ENCODE assay signal across 11 mouse cellular contexts in the genomic region with DNA sequence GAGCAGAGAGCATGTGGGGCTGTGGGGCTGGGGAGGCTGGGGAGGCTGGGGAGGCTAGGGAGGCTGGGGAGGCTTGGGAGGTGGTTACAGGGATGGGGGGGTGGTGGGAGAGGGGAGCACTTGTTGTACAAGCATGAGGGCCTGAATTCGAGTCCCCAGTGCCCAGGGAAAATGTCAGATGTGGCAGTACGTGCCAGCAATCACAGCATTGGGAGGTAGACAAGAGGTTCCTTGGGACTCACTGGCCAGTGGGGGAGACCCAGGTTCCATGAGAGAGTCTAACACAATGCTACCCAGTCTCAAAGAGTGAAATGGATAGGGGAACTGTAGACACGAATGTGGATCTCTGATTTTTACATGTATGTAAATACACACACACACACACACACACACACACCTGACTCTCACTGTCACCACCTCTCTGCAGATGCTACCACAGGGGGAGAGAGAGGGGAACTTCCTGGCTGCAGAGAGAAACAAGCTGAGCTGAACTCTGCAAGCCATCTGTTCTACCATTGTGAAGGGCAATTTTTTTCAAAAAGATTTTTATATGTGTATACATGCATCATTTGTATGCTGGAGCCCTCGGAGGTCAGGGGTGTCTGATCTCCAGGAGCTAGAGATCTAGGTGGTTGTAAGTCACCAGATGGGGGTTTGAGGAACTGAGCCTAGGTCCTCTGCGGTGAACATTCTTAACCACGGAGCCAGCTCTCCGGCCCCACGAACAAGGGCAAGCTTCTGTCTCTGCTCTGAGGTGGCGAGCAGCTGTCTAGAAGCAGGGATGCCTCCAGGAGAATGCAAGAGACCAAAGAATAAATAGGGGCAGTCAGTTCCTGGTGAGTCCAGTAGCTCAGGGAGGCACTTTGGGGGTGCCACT. TPM values are rescaled to one million over a fixed set of nuclear protein-coding genes. Genes with fewer than 3 reads are reported as not detected.
DNase-seq lines count a peak whose midpoint lies in the region; ATAC-seq and TF ChIP-seq lines count a peak whose summit lies in the region.
"Had no signal": no experiment of that assay in that cellular context is flagged by ENCODE, and none has a peak within 500 bp of the region (broad histone marks: within the 10 kb centered on the region; RNA-seq: fewer than 3 reads in every experiment).

No protein-coding gene starts in this region.

- H3K27ac ChIP-seq in layer of hippocampus, adult 2 months: peak overlapping the region; percentile 80
- peak overlapping the region; percentile 61 for H3K27ac ChIP-seq in embryonic facial prominence, embryonic 10.5 days (replicated peaks)
- H3K27ac ChIP-seq in limb, embryonic 13.5 days: peak overlapping the region; percentile 16; the same call in 1 of the 2 replicates
- peak overlapping the region; percentile 98 for H3K27ac ChIP-seq in thymus, adult 2 months (ENCODE audit: control insufficient read depth, insufficient read depth, low read length)
- no peak overlapping the region for H3K27ac ChIP-seq in midbrain, embryonic 15.5 days
- H3K27ac ChIP-seq: kidney, postnatal 0 days had no signal

- peaks cover 32% of the 10 kb centered on the region for H3K36me3 ChIP-seq in embryonic facial prominence, embryonic 10.5 days (replicated peaks)
- 0 out of 2 replicates have a peak, but pooled peaks cover 5% of the 10 kb centered on the region for H3K36me3 ChIP-seq in limb, embryonic 13.5 days
- H3K36me3 ChIP-seq in thymus, adult 2 months (ENCODE audit: control insufficient read depth, insufficient read depth, low read length): no peaks in the 10 kb centered on the region
- no peaks in the 10 kb centered on the region for H3K36me3 ChIP-seq in midbrain, embryonic 15.5 days (replicated peaks)

- WGBS in embryonic facial prominence, embryonic 10.5 days: 76% methylated on average over 9 of the region's 9 CpGs
- WGBS in limb, embryonic 13.5 days: 69% methylated on average over 9 of the region's 9 CpGs
- WGBS in thymus, adult 2 months: 5% methylated on average over 9 of the region's 9 CpGs
- 83% methylated on average over 9 of the region's 9 CpGs for WGBS in midbrain, embryonic 15.5 days

- no peak overlapping the region for H3K4me2 ChIP-seq in limb, embryonic 13.5 days (replicated peaks)
- H3K4me2 ChIP-seq in midbrain, embryonic 15.5 days: no peak overlapping the region
- H3K4me2 ChIP-seq: lung, embryonic 14.5 days had no signal

- peaks cover 40% of the 10 kb centered on the region for H3K4me1 ChIP-seq in embryonic facial prominence, embryonic 10.5 days
- H3K4me1 ChIP-seq in limb, embryonic 13.5 days: peaks cover 33% of the 10 kb centered on the region
- H3K4me1 ChIP-seq in thymus, adult 2 months (replicated peaks; ENCODE audit: control insufficient read depth, insufficient read depth, low read length): peaks cover 67% of the 10 kb centered on the region
- no peaks in the 10 kb centered on the region; the same call in 1 of the 2 replicates for H3K4me1 ChIP-seq in midbrain, embryonic 15.5 days

- no peak for ATAC-seq in limb, embryonic 13.5 days (ENCODE audit: low FRiP score, low read depth)
- no peak for ATAC-seq in midbrain, embryonic 15.5 days (replicated peaks)

- H3K9ac ChIP-seq in limb, embryonic 13.5 days: peak overlapping the region; percentile 32
- H3K9ac ChIP-seq in midbrain, embryonic 15.5 days: no peak overlapping the region
- H3K9ac ChIP-seq: lung, embryonic 14.5 days had no signal

- no peaks in the 10 kb centered on the region for H3K9me3 ChIP-seq in embryonic facial prominence, embryonic 10.5 days
- no peaks in the 10 kb centered on the region for H3K9me3 ChIP-seq in limb, embryonic 13.5 days
- H3K9me3 ChIP-seq in midbrain, embryonic 15.5 days: no peaks in the 10 kb centered on the region

- H3K4me3 ChIP-seq in layer of hippocampus, adult 2 months: no peak overlapping the region
- no peak overlapping the region for H3K4me3 ChIP-seq in embryonic facial prominence, embryonic 10.5 days
- H3K4me3 ChIP-seq in limb, embryonic 13.5 days: no peak overlapping the region
- peak overlapping the region; percentile 14 for H3K4me3 ChIP-seq in thymus, adult 2 months (ENCODE audit: control insufficient read depth, insufficient read depth, low read length)
- H3K4me3 ChIP-seq in midbrain, embryonic 15.5 days: no peak overlapping the region

- no peak for TF ChIP-seq CTCF in layer of hippocampus, adult 2 months (conservative IDR thresholded peaks at IDR 0.05)
- TF ChIP-seq CTCF in thymus, adult 2 months (IDR thresholded peaks at IDR 0.05; ENCODE audit: borderline replicate concordance, control insufficient read depth, extremely low read depth, insufficient read depth, low read length, poor library complexity): no peak

- no peaks in the 10 kb centered on the region for H3K27me3 ChIP-seq in embryonic facial prominence, embryonic 10.5 days (replicated peaks; ENCODE audit: low read depth, poor library complexity, severe bottlenecking)
- no peaks in the 10 kb centered on the region for H3K27me3 ChIP-seq in limb, embryonic 13.5 days
- no peaks in the 10 kb centered on the region for H3K27me3 ChIP-seq in thymus, adult 2 months (ENCODE audit: control insufficient read depth, insufficient read depth, low read length)
- H3K27me3 ChIP-seq in midbrain, embryonic 15.5 days (replicated peaks): no peaks in the 10 kb centered on the region

- no peak for TF ChIP-seq POLR2A in thymus, adult 2 months (IDR thresholded peaks at IDR 0.05; ENCODE audit: control insufficient read depth, extremely low read depth, insufficient read depth, low read length, poor library complexity)

- no peak for DNase-seq in layer of hippocampus, adult 2 months (ENCODE audit: low spot score in 2 of 2)
- DNase-seq in layer of hippocampus, postnatal 25 days (ENCODE audit: extremely low spot score in 1 of 2, low spot score in 1 of 2): no peak
- DNase-seq in embryonic facial prominence, embryonic 10.5 days (ENCODE audit: low spot score): no peak
- DNase-seq in thymus, adult 2 months: peak; percentile 66
- no peak for DNase-seq in lung, adult 18-20 months
- no peak for DNase-seq in frontal cortex, adult 2 months (ENCODE audit: extremely low spot score in 1 of 2, low spot score in 1 of 2)
- DNase-seq: cerebellum, adult 18-20 months had no signal

RNA-seq across cellular contexts. Expression of gene Hvcn1, which starts 28.0 kb away (rescaled TPM):
- 1 to 10 TPM; 2.6 to 3.0 TPM for total RNA-seq in layer of hippocampus, adult 2 months (2021)
- 1 to 10 TPM; 3.2 to 3.6 TPM for total RNA-seq in layer of hippocampus, postnatal 25 days (2021)
- polyA plus RNA-seq in embryonic facial prominence, embryonic 10.5 days (2016; fragmentation: Nextera tagmentation; extraction: Ambion mirVana): 14.6 and 15.8 TPM in 2 replicates
- 9.6 and 9.8 TPM in 2 replicates for polyA plus RNA-seq in limb, embryonic 13.5 days (2015; fragmentation: Nextera tagmentation; extraction: Ambion mirVana)
- 43.9 and 49.9 TPM in 2 replicates for polyA plus RNA-seq in thymus, adult 2 months (2012; rRNA removed)
- 1.5 and 1.9 TPM in 2 replicates for polyA plus RNA-seq in midbrain, embryonic 15.5 days (2015; fragmentation: Nextera tagmentation; extraction: Ambion mirVana)
- 3.4 and 5.9 TPM in 2 replicates for polyA plus RNA-seq in frontal cortex, adult 2 months (2012; rRNA removed)

RNA-seq across cellular contexts. Expression of gene Tctn1, which starts 29.7 kb away (rescaled TPM):
- total RNA-seq in layer of hippocampus, adult 2 months (2021): 10 to 100 TPM; 15.2 TPM
- 10 to 100 TPM; 11.8 to 12.3 TPM for total RNA-seq in layer of hippocampus, postnatal 25 days (2021)
- 4.8 and 5.5 TPM in 2 replicates for polyA plus RNA-seq in embryonic facial prominence, embryonic 10.5 days (2016; fragmentation: Nextera tagmentation; extraction: Ambion mirVana)
- polyA plus RNA-seq in limb, embryonic 13.5 days (2015; fragmentation: Nextera tagmentation; extraction: Ambion mirVana): 5.7 and 5.8 TPM in 2 replicates
- 41.4 and 45.0 TPM in 2 replicates for polyA plus RNA-seq in thymus, adult 2 months (2012; rRNA removed)
- 6.1 TPM in 2 replicates for polyA plus RNA-seq in midbrain, embryonic 15.5 days (2015; fragmentation: Nextera tagmentation; extraction: Ambion mirVana)
- polyA plus RNA-seq in frontal cortex, adult 2 months (2012; rRNA removed): 39.5 and 46.5 TPM in 2 replicates

RNA-seq across cellular contexts. Expression of gene Pptc7, which starts 49.6 kb away (rescaled TPM):
- total RNA-seq in layer of hippocampus, adult 2 months (2021): 10 to 100 TPM; 39.8 to 41.1 TPM
- 10 to 100 TPM; 36.5 to 42.5 TPM for total RNA-seq in layer of hippocampus, postnatal 25 days (2021)
- polyA plus RNA-seq in embryonic facial prominence, embryonic 10.5 days (2016; fragmentation: Nextera tagmentation; extraction: Ambion mirVana): 8.0 and 8.9 TPM in 2 replicates
- 8.5 and 8.8 TPM in 2 replicates for polyA plus RNA-seq in limb, embryonic 13.5 days (2015; fragmentation: Nextera tagmentation; extraction: Ambion mirVana)
- 72.4 and 78.8 TPM in 2 replicates for polyA plus RNA-seq in thymus, adult 2 months (2012; rRNA removed)
- 7.6 and 8.4 TPM in 2 replicates for polyA plus RNA-seq in midbrain, embryonic 15.5 days (2015; fragmentation: Nextera tagmentation; extraction: Ambion mirVana)
- 30.5 and 31.4 TPM in 2 replicates for polyA plus RNA-seq in frontal cortex, adult 2 months (2012; rRNA removed)
